Mouse (Mus musculus) liver, adult 2 months (tissue): ENCODE data around the gene Dysf.

Experiments used
- CTCF ChIP-seq: fragments of 200-500 bp; IDR thresholded peaks from 2 replicates; pipeline ENCODE4 v1.5.1; 2011; ENCODE audit warnings: low read depth, low read length, control low read depth
- POLR2A ChIP-seq: fragments of 200-500 bp; IDR thresholded peaks from 2 replicates; pipeline ENCODE4 v1.6.1; 2011; ENCODE audit warnings: low read length, control low read depth; ENCODE audit not compliant: insufficient read depth; ENCODE audit errors: extremely low read depth

DNA sequence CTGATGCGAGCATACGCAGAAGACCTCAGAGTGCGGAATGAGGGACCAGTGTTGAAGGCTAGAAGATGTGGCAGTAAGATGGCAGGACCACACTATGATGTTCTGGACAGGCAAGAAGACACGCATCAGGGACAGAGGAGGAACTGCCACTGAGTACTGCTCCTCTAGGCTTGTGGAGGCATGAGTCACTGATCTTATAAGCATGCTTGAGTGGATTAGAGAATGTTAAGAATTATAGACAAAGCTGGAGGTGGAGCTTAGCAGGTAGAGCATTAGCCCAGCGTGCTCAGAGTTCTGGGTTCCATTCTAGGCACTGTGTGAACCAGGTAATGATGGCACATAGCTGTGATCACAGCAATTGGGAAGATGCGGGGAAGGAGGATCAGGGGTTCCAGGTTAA is 165.2 kb downstream of the Dysf start:
- no peak for TF ChIP-seq POLR2A
- TF ChIP-seq CTCF, result no peak
